Mouse (Mus musculus) ES-CJ7 (cell line): ENCODE data around the gene Plch1.

ENCODE experiments used
- DNase-seq: peaks from one replicate; pipeline ENCODE4 v3.0.0; 2011; ENCODE audit warnings: low read depth, low spot score

Gene Plch1

DNA sequence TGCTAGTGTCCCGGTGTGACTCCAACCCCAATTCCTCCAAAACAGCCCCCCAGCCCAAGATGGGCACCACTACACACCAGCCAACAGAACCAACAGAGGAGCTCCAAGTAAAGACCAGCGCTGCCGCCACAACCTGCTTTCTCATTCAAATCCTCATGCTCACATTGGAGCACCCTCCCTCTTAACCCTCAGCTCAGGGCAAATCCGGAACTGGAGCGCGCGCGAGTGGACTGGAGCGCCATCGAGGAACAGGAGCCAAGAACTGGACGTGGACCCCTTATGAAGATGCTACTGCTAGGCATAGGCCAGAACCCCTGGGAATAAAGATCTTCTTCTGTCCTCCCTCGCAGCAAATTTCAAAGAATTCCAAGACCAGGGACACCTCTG is at the start of gene Plch1:
Gene Plch1, minus strand, starts transcription at position 164 of the 387 bp plus-strand sequence.
- DNase-seq, result peak; percentile 89

DNA sequence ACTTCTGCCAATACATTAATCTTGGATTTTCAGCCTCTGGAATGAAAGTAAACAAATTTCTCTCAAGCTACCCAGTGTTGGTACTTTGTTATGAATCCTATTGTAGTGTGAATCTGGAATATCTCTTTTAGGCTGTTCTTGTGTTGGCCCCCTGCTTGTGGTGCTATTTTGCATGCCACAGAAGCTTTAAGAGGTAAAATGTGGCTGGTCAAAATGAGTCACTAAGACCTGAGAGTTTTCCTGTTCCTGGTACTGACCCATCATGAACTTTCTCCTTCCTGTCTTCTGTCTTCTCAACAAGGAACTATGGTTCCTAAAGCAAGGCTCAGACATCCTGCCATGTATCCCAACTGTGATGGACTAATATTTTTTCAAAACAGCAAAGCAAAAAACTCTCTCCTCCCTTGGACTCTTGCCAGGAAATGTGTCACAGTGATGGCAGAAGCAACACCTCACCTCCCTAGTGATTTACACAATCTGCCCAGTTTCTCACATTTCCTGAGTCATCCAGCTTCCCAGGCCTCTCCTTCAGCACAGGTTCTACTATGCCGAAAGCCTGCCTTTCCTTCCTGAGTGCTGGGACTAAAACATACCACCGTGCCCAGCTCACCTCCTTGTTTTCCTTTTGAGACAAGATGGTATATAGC is 42.1 kb upstream of the Plch1 start:
- no peak for DNase-seq

DNA sequence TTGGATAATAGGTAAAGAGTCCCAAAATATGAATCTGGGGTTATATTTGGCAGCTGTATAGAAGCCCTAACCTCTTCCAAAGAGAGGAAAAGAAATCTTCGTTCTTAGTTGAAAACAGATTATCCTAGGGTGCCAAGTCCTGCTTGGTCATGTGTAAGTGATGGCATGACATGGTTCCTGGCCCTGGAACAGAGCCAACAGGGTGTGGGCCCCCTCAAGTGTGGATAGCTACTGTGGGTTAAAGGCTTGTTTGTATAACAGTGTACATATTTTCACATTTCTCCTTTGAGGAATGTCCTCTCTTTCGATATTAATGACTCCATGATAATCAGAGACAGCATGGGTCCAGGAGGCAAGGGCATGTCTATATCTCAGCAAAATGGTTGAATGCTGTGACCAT is 39.7 kb upstream of the Plch1 start:
- no peak for DNase-seq

DNA sequence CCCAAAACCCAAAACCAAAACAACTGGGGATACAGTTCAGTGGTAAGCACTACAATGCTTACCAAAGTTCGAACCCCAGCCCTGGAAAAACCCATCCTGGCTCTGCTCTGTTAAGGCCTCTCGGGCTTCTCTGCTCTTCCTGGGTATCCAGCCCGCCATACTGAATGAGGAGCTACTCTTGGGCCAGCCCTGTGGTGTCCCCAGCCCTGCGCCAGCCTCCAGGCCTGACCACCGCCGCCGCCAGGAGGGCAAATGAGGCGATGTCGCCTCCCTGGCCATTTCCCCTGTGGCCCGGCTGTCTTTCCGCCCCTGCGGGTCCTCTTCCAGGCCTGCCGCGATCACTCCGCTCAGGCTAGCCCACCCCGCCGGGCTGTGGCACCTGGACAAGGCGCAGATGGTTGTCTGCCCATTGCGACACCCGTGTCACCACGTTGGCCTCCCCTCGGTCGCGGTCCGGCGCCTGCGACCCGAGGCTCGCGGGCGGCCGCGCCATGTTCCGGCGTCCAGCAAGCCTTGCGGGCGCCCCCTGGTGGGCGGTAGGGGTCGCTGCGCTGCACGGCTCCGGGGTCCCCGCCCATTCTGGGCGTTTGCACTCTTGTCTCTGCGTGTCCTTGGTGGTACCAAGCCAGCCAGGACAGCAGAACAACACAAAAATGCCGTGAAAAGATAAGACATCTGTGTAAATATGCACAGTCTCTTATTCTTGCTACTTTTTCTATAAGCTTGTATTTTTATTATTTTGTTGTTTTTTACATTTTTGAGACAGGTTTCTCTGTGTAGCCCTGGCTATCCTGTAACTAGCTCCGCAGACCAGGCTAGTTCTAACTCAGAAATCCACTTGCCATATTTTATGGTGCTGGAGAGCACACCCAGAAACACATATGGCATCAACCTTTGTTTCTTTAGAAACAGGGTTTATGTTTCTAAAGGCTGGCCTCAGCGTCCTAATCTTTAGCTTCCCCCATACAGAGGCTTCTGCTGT is 29.9 kb upstream of the Plch1 start, which contains the start of gene E130311K13Rik:
Gene E130311K13Rik, minus strand, starts transcription at position 595 of the 982 bp plus-strand sequence.
- DNase-seq, result peak; percentile 69

DNA sequence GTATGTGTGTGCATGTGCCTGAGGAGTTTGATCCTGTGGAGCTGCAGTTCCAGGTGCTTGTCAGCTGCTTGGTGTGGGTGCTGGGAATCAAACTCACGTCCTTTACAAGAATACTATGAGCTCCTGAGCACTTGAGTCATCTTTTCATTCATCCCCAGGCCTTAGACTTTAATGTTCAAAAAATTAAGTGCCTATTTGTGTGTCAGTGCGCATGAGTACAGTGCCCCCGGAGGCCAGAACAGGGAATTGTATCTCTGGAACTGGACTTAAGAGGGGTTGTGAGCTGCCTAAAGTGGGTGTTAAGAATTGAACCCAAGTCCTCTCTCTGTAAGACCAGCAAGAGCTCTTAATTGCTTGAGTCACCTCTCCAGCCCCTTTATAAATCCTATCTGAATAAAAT is 20.4 kb upstream of the Plch1 start:
- peak; percentile 38 for DNase-seq

DNA sequence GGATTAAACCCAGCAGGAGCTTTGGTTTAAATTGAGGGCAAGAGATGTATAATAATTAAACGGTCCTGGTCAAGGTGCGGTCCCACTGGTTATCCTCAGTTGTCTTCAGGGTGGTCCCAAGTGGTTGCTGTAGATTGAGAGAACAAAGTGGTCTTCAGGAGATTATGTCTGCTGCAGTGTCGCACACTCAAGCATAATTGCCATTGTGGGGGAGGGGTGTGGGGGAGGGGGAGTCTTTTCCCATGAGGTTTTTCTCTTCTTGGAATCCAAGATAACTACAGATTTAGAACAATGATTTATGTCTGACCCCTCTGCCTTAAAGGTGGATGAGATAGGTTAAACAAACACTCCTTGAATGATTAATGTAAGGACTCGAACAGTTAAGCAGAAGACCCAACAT is 11.0 kb upstream of the Plch1 start:
- DNase-seq, result no peak

DNA sequence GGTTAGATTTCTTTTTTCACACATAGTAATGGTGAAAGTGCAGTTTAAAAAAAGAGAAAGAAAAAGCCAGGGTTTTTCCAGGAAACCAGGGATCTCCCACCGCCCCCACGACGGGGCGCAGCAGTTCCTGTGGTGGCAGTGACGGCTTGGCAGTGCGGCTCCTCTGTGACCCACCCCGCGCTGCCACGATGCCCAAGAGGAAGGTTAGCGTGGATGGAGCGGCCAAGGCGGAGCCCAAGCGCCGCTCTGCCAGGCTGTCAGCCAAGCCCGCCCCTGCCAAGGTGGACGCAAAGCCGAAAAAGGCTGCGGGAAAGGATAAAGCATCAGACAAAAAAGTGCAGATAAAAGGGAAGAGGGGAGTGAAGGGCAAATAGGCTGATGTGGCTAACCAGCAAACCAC is 6.0 kb upstream of the Plch1 start:
- no peak for DNase-seq

DNA sequence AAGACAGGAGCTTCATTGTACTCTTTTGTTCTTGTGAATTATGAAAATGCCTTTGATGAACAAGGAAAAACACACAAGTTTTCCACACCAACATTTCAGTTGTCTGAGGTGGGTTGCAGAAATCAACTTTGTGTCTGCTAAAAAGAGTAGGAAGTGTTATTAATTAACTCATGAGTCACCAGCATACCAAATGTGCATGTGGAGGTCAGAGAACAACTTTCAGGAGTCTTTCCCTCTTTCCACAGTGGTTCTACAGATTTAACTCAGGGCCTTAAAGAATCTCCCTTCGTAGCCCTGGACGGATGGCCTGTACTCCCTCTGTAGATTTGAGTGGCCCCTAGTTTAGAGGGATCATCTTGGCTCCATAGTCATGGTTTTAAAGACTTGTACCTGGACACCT is 4.9 kb upstream of the Plch1 start:
- DNase-seq, result no peak

DNA sequence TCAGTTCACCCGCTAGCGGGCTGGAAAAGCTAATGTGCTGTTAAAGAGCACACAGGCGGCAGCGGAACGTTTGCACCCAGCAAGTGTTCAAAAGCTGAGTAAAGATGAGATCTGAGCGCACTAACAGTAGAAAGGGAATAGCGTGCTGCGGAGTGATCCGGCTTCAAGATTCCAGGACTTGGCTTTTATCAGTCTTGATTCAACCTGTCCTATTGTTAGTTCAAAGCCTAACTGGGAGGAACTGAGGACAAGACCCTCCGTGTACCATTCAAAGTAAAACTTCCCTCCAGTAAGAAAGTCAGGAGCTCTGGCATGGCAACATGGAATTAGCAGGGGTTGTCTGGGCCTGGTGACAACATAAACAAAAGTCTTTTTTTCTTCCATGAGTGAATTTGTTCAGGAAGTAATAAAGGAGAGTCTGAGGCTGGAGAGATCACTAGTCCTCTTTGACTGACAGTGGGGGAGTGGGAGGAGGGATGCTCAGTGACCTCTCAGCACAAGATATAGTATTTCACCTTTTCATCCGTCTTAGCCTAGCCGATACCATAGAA is 824 bp upstream of the Plch1 start:
- peak; percentile 61 for DNase-seq

DNA sequence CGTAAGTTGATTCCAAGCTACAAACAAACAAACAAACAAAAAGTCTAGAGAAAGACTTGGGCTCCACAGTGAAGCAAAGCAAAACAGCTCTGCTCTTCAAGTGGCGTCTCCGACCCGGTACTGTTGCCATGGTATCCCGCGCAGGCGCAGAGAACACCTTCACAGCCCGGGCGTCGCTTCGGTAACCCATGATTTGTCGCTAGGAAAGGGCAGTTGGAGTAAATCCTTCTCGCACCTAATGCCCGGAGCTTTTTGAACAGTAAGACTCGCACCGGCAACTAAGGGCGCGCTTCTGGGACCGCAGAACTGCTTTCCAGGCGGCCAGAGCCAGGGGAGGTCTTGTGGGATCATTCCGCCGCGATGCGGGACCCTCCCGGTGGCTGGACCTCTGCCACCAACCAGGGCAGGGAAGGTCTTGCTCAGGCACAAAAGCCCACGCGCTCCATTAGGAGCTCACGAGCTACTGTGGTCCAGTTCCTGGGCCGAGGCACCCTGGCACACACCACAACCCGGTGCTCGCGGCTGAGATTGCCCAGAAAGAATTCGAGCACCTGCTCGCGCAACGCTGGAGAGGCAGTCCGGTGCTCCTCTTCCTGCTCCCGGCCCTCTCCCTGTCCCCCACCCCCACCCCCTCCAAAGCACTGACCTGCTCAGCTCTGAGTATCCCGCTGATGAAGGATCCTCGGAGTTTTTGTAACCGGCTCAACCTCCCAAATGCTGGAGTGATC is 527 bp downstream of the Plch1 start:
- peak; percentile 90 for DNase-seq

DNA sequence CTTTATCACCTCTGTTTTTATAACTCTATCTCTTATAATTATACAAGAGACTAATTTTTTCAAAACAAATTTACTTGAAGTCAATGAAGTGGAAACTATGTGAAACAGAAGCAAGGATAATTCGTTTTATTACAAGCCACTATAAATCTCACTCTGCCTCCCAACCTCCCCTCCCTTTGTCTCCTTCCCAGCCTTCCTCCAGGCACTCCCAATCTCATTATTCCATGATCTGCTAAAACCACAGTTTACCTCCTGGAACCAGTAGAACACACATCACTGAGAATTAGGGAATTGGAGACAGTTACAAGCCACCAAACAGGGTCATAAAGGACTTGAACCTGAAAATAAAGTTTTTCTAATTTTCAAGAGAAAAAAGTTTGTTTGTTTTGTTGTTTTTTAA is 2.1 kb downstream of the Plch1 start:
- no peak for DNase-seq

DNA sequence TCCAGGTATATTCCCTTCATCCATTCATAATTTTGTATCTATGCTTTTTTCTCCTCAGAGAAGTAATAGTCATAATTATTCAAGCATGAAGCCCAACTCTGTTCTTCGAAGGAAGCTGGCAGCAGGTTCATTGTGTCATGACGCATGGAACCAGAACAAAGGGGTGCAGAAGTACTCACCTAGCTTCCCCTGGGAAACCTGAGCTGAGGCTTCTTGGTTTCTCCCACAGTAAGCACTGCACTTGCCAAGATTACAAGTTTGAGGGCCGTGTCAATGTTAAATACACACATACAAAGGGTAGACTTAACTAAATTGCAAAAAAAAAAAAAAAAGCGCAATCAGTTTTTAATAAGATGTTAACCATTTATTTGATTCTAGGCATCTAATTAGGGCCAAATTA is 3.0 kb downstream of the Plch1 start:
- DNase-seq, result no peak

DNA sequence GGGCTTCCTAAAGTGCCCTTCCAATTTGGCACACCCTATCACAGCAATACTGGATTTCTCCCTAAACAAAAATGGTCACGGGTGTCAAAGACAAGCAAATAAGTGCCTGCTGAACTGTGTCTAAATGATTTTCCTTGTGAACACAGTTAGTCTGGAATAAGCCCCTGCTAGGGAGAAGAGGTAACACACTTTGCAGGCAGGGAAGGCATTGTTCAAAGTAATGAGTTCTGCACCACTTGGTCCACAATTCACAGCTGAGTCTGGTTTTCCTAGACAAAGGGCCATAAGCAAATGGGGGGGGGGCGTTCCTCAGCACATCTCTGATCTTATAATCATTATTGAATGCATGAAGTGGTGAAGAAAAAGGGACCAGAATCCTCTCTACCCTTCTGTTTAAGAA is 3.5 kb downstream of the Plch1 start:
- DNase-seq, result no peak

DNA sequence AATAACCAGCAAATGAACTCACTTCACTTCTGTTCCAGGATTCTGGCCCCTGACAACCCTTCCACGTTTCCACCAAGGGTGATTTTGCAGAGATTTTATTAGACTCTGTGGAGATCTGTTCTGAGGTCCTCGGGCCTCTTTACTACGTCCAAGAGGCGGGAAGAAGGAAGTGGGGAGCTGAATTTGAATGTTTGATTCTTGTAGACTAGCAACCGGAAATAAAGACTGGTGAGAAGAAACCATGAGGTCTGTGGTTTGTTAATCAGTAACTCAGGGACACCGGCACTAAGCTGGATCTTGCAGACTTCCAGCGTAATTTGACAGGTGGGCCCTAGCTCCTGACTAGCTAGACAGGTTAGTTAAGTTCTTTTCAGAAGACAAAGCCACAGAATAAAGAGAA is 5.6 kb downstream of the Plch1 start:
- DNase-seq, result no peak

DNA sequence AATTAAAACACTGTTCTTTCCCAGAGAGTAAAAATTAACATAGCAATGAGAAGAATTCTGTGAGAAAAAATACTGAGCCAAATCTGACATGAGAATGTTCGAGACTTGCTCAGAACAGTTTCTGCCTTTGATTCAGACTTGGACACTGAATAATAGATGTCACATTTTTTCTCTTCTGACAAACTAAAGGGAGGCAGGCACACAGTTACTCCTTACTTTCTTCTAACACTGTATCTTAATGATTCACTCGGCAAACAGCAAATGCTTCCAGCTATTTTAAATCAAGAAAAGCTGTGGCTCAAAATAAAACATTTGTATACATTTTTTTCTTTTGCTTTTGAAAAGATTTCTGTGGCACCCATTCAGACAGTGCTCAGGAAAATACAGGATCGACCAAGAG is 7.1 kb downstream of the Plch1 start:
- no peak for DNase-seq

DNA sequence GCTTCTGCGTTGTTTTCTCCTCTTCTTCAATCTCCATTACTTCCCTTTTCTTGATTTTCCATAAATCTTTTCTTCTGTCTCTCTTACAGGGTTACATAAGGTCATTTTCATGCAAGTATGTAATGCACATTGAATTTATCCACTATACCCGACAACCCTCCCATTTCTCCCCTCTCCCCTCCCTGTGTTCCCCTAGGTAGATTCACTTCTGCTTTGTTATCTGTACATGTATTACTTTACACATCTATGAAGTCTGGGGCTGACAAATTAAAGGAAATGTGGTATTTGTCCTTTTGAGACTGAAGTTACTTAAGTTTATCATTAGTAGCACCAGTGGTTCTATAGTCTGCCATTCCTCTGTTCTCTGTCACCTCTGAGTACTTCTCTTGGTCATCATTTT is 18.2 kb downstream of the Plch1 start:
- no peak for DNase-seq

DNA sequence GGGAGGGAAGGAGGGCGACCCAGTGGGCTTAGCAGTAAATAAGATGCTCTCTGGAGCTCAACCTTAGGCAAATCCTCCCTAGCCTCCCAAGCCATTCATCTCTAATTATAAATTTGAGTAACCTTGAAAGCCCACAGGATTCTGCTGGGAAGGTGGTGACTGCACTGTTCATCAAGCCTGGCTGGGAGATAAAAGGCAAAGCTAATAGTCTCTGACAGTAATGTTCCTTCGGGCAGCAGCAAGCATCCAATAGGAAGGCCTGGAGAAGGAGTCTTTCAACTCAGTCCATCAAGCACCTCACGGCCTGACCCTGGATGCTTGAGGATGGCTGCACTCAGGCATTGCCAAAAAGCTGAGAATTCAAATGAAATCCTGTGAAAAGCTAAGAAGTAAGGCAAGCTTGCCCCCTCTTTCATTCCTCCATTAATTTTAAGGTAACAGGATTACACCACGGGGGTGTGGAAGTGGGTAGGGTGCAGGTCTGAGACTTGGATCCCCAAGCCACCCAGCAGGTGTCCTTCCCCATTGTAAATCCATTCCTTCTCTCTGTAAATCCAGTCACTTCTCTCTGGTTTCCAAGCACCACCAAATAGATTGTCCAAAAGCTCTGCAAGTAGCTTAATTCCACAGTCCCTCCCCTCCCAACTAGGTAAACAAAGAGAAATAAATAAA is 20.1 kb downstream of the Plch1 start:
- DNase-seq, result no peak

DNA sequence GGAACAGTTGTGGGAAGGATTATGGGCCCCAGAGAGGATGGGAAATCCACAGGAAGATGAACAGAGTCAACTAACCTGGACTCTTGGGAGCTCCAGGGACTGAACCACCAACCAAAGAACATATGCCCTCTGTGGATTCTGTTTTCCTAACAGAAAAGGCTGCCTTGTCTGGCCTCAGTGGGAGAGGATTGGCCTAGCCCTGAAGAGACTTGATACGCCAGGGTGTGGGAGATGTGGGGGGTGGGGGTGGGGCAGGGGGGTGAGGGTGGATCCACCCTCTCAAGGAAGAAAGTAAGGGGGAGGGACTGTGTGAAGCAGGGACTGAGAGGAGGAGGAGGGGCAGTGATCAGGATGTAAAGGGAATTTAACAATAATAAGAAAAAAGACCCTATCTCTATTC is 26.5 kb downstream of the Plch1 start:
- no peak for DNase-seq

DNA sequence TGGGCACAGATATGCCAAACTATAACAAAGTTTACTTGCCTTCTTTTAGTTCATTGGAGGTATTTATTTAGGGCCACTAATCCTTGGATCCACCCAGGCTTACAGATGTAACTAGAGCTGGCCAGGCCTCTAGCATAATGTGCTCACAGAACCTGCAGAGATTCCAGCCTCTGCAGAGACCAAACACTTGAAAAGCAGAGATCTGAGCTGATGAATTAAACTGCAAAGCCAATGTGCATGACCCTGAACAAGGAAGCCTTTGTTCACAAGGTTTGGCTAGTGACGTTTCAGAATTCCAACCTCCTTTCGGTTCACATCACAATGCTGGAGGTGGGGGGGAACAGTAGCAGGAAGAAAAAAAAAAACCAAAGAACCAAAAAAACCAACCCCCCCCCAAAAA is 28.0 kb downstream of the Plch1 start:
- DNase-seq, result no peak

DNA sequence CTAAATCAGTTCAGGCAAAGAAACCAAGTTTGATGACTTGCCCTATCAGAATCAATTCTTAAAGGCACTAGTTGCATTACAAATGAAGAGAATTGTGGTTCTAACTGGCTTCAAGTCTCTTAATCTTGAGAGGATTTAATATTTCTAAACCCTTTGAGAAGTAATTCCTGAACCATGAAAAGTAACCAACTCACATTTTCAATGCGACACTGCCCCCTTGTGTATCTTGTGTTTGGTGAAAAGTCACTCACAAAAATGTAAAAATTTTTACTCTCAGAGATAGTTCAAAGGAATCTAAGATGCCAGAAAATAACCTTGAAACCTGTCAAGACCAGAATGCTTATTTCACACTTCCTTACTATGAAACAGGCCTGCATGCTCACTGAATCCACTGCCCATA is 31.0 kb downstream of the Plch1 start:
- DNase-seq, result peak; percentile 12

DNA sequence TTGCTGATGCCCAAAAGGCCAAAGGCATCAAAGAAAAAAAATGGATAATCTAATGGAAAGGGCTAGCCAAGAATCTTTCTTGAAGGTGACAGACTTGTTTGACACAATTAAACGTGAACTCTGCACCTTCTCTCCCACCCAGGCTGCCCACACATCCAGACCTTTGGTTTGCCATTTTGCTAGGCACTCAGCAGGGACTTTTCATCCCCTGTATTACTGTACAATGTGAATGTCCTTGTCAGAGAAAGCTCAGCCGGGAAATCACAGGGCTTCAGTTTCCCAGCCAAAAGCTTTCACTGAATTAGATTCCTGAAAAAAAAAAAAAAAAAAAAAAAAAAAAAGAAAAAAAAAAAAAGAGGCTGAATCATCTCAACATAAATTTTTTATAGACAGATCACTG is 34.2 kb downstream of the Plch1 start:
- DNase-seq, result no peak
